Mouse (Mus musculus) gastrocnemius, adult 18-20 months (tissue): Measurements from ENCODE around the gene Phlpp1. TPM values are rescaled to one million over a fixed set of nuclear protein-coding genes. Genes with fewer than 3 reads are reported as not detected.

Experiments
- DNase-seq: peaks from one replicate; pipeline ENCODE4 v3.0.0; 2021; ENCODE audit warnings: low spot score
- long read RNA-seq, 2 experiments: library from polyadenylated mRNA; stranded (forward); transcript quantifications; one replicate each; pipeline ENCODE4 v2.0.0; 2021
- total RNA-seq, 2 experiments: library from RNA; stranded (reverse); gene quantifications; 2 replicates each; pipeline ENCODE4 v1.2.3; 2021

Phlpp1 gene
- total RNA-seq, result 1 to 10 TPM; 7.5 to 8.2 TPM
- long read RNA-seq, experiment 1, full-length matches to known transcripts, result 1 of 3 reads
- long read RNA-seq, experiment 1, partial matches to known transcripts, result 1 of 3 reads
- long read RNA-seq, experiment 1, other reads (novel, unspliced or antisense), result 1 of 3 reads
- long read RNA-seq, experiment 2, full-length matches to known transcripts, result 6 of 9 reads
- long read RNA-seq, experiment 2, partial matches to known transcripts, result 2 of 9 reads
- long read RNA-seq, experiment 2, other reads (novel, unspliced or antisense), result 1 of 9 reads

- peak; percentile 100 for DNase-seq
Observed at GRCm38 (mm10) chr1:106171241-106172220, at the start of gene Phlpp1. TSS of gene Phlpp1 (plus strand) at chr1:106171752.

DNA sequence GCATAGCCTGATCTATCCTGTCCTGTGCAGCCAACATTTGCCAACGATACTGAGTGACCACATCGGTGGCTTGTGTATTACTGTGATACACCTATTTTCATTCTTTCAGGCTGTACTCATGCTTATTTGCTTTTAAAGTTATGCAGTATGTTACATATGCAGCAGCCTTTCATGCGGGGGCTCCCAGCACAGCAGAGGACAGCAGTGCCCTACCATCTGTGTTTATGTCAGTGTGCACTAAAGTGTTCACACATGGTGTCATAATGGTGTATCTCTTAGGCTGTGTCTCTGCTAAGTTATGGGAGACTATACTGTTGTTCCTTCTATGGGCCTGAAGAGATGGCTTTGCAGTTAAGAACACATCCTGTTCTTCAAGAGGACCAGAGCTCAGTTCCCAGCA is 45.0 kb upstream of the Phlpp1 start:
- DNase-seq, result no peak

GRCm38 (mm10) chr1:106131697-106132349 is 39.7 kb upstream of the Phlpp1 start:
- no peak for DNase-seq

GRCm38 (mm10) chr1:106132350-106132700 is 39.2 kb upstream of the Phlpp1 start:
- DNase-seq, result no peak

GRCm38 (mm10) chr1:106138691-106139090 is 32.9 kb upstream of the Phlpp1 start:
- DNase-seq, result no peak

DNA sequence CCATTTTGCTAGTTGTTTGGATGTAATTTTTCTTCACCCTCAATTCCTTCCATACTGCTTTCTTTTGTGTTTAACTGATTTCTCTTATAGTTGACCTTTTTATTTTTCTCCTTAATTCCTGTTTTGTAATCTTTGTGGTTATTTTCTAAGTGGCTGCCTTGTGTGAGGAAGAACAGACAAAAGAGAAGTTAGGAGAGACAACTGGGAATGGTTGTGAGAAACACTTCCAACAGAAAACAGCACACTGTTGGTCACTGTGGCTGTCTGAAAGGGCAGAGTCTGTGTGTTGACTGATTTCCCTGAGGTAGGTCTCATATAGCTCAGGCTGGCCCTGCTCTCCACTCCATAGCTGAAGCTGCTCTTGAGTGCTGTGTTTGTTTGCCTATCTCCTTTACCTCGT is 32.4 kb upstream of the Phlpp1 start:
- no peak for DNase-seq

DNA sequence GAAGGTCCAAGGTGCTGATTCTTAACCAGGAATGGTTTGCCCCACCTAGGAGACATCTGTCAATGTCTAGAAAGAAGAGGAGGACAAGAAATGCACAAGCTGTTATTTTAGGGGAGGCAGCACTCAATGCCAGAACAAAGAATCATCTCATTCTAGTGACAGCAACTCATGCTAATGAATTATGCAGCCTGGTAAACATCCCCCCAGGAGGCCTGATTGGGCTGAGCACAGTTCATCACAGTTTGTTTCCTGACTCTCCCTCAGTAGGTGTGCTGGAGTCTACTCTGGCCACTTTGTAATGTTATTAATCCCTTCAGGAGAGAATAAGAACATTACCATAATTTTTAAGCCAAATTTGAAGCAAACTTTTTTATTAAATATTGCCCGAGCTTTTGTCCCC is 29.5 kb upstream of the Phlpp1 start:
- no peak for DNase-seq

DNA sequence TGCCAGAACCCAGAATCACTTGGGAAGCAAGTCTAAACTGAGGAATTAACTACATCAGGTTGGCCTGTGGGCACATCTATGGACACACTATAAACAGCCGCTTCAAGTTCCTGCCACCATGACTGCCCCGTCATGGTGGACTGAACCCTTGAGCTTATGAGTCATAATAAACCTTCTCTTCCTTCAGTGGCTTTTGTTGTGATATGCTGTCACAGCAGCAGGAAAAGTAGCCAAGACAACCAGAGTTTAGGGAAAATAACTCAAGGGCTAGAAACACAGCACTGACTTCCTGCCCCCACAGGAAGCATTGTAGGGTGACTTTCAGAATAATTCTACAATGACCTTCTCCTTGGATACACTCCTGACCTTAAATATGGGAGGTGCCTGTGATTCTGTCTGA is 27.0 kb upstream of the Phlpp1 start:
- DNase-seq, result no peak

DNA sequence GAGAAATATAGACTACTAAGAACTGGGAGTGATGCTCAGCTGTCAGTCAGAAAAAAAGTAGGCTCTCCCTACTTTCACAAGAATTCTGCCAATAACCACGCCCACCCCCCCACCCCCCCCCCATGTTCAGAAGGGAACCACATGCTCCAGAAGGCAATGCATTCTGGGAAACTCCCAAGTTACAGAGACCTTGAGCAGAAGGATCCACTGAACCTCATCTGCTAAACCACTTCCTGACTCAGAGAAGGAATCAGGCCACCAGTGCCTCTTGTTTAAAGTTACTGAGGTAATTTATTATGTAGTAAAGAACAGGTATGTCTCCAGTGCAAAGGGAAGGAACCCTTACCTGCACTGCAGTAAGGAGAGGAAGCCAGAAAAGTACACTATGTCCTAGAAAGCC is 26.5 kb upstream of the Phlpp1 start:
- no peak for DNase-seq

- no peak for DNase-seq
Observed at GRCm38 (mm10) chr1:106145565-106146190, 25.9 kb upstream of the Phlpp1 start.

DNA sequence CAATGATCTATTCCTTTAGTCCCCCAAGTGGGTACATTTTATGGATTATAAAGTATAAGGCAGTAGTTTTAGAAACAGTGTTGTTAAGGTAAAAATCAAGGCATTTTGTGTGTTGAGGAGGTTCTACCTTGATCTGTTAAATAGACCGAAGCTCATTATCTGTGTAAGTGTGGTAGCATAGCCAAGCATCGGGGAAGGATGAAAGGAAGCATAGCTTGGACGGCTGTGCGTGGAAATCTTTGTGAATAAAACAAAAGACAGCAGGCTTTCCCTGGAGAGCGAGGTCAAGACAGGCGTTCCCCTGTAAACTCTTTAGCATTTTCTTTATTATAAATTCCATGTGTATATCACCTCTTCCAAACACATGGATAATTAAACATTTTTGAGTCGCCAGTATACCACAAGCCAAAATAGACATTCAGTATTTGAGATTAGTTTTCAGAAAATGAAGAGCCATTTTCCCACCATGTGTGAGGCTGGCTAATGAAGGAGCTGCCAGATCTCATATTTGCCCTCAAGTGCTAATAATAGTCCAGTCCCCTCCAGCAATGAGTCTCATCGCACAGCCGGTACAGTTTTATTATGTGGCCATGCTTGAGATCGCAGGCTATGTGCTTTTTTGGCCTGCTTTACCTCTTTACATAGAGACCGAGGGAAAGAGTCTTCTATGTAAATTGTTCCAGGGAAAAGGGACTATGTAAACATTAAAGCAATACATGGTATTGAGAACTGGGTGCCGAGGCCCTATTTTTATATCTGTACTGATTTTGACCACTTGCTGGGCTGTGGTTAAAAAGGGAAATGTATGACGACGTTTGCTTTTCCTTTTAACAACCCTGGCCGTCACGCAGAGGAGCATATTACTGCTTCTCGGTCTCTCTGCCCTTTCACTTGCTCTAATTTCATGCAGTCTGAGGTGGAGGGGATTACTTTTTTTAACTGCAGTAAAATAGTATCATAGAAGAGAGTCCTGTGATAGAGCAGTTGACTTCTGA is 22.9 kb upstream of the Phlpp1 start:
- no peak for DNase-seq

DNA sequence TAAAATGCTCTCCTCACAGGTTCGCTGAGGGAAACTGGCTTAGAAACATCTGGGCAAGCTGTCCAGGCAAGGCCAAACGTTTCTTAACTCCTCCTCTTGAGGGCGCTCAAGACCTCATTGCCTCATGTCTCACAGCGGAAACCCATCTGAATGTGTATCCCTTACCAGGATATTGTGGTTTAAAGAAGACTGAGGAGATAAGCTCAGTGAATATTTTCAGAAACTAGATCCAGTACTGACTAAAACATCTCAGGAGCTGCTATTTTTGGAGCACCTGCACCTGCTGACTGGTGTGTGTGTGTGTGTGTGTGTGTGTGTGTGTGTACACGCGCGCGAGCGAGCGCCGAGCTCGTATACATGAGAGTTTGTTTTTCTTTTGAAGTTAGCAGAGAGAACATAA is 19.7 kb upstream of the Phlpp1 start:
- DNase-seq, result peak; percentile 38

GRCm38 (mm10) chr1:106152742-106153141 is 18.8 kb upstream of the Phlpp1 start:
- no peak for DNase-seq

GRCm38 (mm10) chr1:106154590-106154989 is 17.0 kb upstream of the Phlpp1 start:
- no peak for DNase-seq

- no peak for DNase-seq
Observed at GRCm38 (mm10) chr1:106155087-106155567, 16.4 kb upstream of the Phlpp1 start.

DNA sequence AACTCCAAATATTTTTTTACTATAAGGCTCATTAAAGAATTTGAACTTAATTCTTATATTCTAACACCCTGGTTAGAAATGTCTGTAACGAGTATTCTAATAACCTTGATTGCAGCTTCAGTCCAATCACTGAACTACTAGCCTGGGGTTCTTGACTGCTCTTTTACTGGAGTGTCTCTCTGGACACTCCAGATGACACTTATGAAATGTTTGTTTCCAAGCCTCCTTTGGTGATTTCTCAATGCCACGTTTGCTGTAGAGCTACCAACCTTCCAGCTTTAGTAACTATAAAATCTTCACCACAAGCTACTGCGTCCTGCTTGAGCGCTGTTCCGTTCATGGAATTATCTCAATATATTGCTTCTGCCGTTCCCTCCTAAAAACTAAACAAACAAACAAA is 15.8 kb upstream of the Phlpp1 start:
- no peak for DNase-seq

GRCm38 (mm10) chr1:106157961-106158515 is 13.5 kb upstream of the Phlpp1 start:
- no peak for DNase-seq

DNA sequence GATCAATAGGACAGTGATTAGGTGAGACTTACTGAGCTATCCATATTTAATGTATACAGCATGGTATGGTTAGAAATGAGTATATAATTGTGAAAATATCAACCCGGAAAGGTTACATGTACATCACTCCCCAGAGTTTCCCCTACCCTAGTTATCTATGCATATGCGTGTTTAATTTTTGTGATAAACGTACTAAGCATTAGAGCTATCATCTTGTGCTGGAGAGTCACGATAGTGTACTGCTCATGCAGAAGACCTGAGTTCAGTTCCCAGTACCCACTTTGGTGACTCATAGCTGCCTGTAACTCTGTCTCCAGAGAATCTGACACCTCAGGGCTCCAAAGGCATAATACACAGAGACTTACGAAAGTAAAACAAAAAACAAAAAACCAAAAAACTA is 11.9 kb upstream of the Phlpp1 start:
- no peak for DNase-seq

GRCm38 (mm10) chr1:106160916-106161315 is 10.6 kb upstream of the Phlpp1 start:
- DNase-seq, result no peak

DNA sequence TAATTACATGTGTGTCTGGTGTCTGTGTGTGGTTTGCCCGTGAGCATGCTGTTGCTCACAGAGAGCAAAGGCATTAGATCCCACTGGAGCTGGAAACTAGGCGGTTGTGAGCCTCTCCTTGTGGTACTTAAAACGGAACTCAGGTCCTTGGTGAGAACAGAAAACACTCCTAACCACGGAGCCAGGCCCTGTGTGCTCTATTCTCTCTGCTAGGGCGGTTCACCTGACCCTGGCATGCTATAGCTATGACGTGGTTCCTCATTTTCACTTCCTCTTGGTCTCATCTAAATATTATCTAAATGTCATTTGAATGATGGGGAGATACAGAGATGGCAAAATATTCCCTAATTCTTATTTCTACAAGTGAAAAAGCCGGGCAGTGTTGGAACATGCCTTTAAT is 9.0 kb upstream of the Phlpp1 start:
- no peak for DNase-seq
